Mouse (Mus musculus): ENCODE results near the gene Dao.

Dao gene

GRCm38 (mm10) chr5:113981843-113982242 lies 21.7 kb upstream of the Dao start:
- in situ Hi-C loops (cut with MboI; ENCODE audit: low sequenced_read_pairs): no loop called here

- in situ Hi-C loops (cut with MboI; ENCODE audit: low sequenced_read_pairs): no loop called here
Observed at GRCm38 (mm10) chr5:113983541-113983940, 20.0 kb upstream of the Dao start.

- in situ Hi-C loops (cut with MboI; ENCODE audit: low sequenced_read_pairs): no loop called here
Observed at GRCm38 (mm10) chr5:113984025-113984740, 19.3 kb upstream of the Dao start.

GRCm38 (mm10) chr5:113985737-113986136 lies 17.8 kb upstream of the Dao start:
- in situ Hi-C loops (cut with MboI; ENCODE audit: low sequenced_read_pairs): no loop called here

GRCm38 (mm10) chr5:113986182-113986961 lies 17.1 kb upstream of the Dao start:
- in situ Hi-C loops (cut with MboI; ENCODE audit: low sequenced_read_pairs): no loop called here

GRCm38 (mm10) chr5:113989437-113990024 lies 14.0 kb upstream of the Dao start:
- in situ Hi-C loops (cut with MboI; ENCODE audit: low sequenced_read_pairs): no loop called here

- in situ Hi-C loops (cut with MboI; ENCODE audit: low sequenced_read_pairs): no loop called here
Observed at GRCm38 (mm10) chr5:113990593-113990992, 12.9 kb upstream of the Dao start.

- in situ Hi-C loops (cut with MboI; ENCODE audit: low sequenced_read_pairs): no loop called here
Observed at GRCm38 (mm10) chr5:113991141-113991540, 12.4 kb upstream of the Dao start.

GRCm38 (mm10) chr5:113992339-113992831 lies 11.1 kb upstream of the Dao start:
- in situ Hi-C loops (cut with MboI; ENCODE audit: low sequenced_read_pairs): no loop called here

- in situ Hi-C loops (cut with MboI; ENCODE audit: low sequenced_read_pairs): no loop called here
Observed at GRCm38 (mm10) chr5:113993031-113993486, 10.4 kb upstream of the Dao start.

GRCm38 (mm10) chr5:113993487-113994465 lies 9.7 kb upstream of the Dao start, which contains the start of gene Ssh1:
Gene Ssh1, minus strand, starts transcription at chr5:113993894.
- in situ Hi-C loops (cut with MboI; ENCODE audit: low sequenced_read_pairs): no loop called here

- in situ Hi-C loops (cut with MboI; ENCODE audit: low sequenced_read_pairs): no loop called here
Observed at GRCm38 (mm10) chr5:113996458-113996857, 7.0 kb upstream of the Dao start.

- in situ Hi-C loops (cut with MboI; ENCODE audit: low sequenced_read_pairs): no loop called here
Observed at GRCm38 (mm10) chr5:113999382-113999781, 4.1 kb upstream of the Dao start.

GRCm38 (mm10) chr5:114004573-114004972 lies 1.1 kb downstream of the Dao start:
- in situ Hi-C loops (cut with MboI; ENCODE audit: low sequenced_read_pairs): no loop called here

GRCm38 (mm10) chr5:114005100-114005499 lies 1.6 kb downstream of the Dao start:
- in situ Hi-C loops (cut with MboI; ENCODE audit: low sequenced_read_pairs): no loop called here

GRCm38 (mm10) chr5:114006974-114007373 lies 3.5 kb downstream of the Dao start:
- in situ Hi-C loops (cut with MboI; ENCODE audit: low sequenced_read_pairs): no loop called here

- in situ Hi-C loops (cut with MboI; ENCODE audit: low sequenced_read_pairs): no loop called here
Observed at GRCm38 (mm10) chr5:114007753-114008453, 4.4 kb downstream of the Dao start.

- in situ Hi-C loops (cut with MboI; ENCODE audit: low sequenced_read_pairs): no loop called here
Observed at GRCm38 (mm10) chr5:114009049-114009448, 5.5 kb downstream of the Dao start.

GRCm38 (mm10) chr5:114015121-114015520 lies 11.6 kb downstream of the Dao start:
- in situ Hi-C loops (cut with MboI; ENCODE audit: low sequenced_read_pairs): no loop called here

GRCm38 (mm10) chr5:114024390-114024789 lies 20.9 kb downstream of the Dao start:
- in situ Hi-C loops (cut with MboI; ENCODE audit: low sequenced_read_pairs): no loop called here
